Mouse (Mus musculus) liver, embryonic 16.5 days (tissue): ENCODE data around the gene Btbd11. TPM values are rescaled to one million over a fixed set of nuclear protein-coding genes. Genes with fewer than 3 reads are reported as not detected.
"Not testable (repeated sequence)": the region's sequence is repeated elsewhere in the genome, so short reads cannot be mapped to it uniquely, and the experiment has no call there.

Source experiments
- ATAC-seq: fragments of 200-750 bp; cut with Nextera tagmentation; 2 replicates; pipeline ENCODE4 v1.8.0; 2017; ENCODE audit warnings: low read depth, mild to moderate bottlenecking, moderate number of reproducible peaks, moderate library complexity
- H3K27ac ChIP-seq: fragments of 300-500 bp; sonication (generic); 2 replicates; pipeline ENCODE4 v1.5.1; 2014; ENCODE audit warnings: mild to moderate bottlenecking, low read length
- H3K27me3 ChIP-seq: fragments of 300-500 bp; sonication (generic); 2 replicates; pipeline ENCODE4 v1.6.1; 2014; ENCODE audit warnings: low read depth, low read length, mixed read lengths; ENCODE audit not compliant: control insufficient read depth, insufficient read depth
- H3K36me3 ChIP-seq: fragments of 300-500 bp; sonication (generic); 2 replicates; pipeline ENCODE4 v1.6.1; 2014; ENCODE audit warnings: mild to moderate bottlenecking; ENCODE audit not compliant: control insufficient read depth, insufficient read depth
- H3K4me1 ChIP-seq: fragments of 300-500 bp; sonication (generic); 2 replicates; pipeline ENCODE4 v1.6.1; 2014; ENCODE audit warnings: low read depth, low read length, mixed read lengths; ENCODE audit not compliant: control insufficient read depth
- H3K4me2 ChIP-seq: fragments of 300-500 bp; sonication (generic); 2 replicates; pipeline ENCODE4 v1.6.1; 2014; ENCODE audit warnings: low read depth, low read length, mixed read lengths
- H3K4me3 ChIP-seq: fragments of 300-500 bp; sonication (generic); 2 replicates; pipeline ENCODE4 v1.5.1; 2014; ENCODE audit warnings: low read depth, mild to moderate bottlenecking, low read length
- H3K9ac ChIP-seq: fragments of 300-500 bp; sonication (generic); 2 replicates; pipeline ENCODE4 v1.6.1; 2014; ENCODE audit warnings: low read depth, low read length
- H3K9me3 ChIP-seq: fragments of 300-500 bp; sonication (generic); replicated peaks from 2 replicates; pipeline ENCODE4 v1.6.1; 2016; ENCODE audit warnings: low read length; ENCODE audit not compliant: control insufficient read depth
- WGBS: fragments of 180-500 bp; shearing (Covaris S2); extraction: QIAGEN DNeasy Blood & Tissue Kit; methylation state at CpG from one replicate; pipeline ENCODE4 v1.1.7; 2014; ENCODE audit not compliant: insufficient replicate concordance; 5-methylcytosine and 5-hydroxymethylcytosine counted together
- polyA plus RNA-seq: library from polyadenylated mRNA; unstranded; fragments of >200 nt; fragmentation: Nextera tagmentation; extraction: Ambion mirVana; gene quantifications from 2 replicates; pipeline ENCODE4 v1.2.1, GENCODE M21; 2015

Gene Btbd11
- polyA plus RNA-seq, 1 experiment from 2014 or later, result 0.31 TPM

DNA sequence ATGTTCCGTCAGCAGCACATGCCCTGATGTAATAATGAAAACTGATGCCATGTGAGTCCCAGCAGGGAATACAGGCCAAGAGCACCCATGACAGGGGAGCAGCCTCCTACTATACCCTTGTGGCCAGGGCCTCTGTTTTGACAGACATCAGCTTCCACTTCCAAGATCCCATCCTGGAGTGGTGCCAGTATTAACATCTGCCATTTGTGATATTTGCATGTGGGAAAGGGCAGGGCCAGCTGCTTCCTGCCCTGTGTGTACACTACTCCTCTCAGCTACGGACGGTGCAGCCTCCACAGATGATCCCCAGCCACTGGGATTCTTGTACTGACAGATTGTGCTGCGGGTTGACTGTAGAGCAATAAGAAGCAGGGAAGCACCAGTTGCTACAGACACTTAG, 269.3 kb downstream of the Btbd11 start:
- Histone ChIP-seq H3K36me3 (no peaks in the 10 kb centered on the region), H3K9ac (no peak overlapping the region), H3K4me3 (no peak overlapping the region), H3K27me3 (no peaks in the 10 kb centered on the region), H3K4me2 (no peak overlapping the region), H3K9me3 (no peaks in the 10 kb centered on the region), H3K27ac (no peak overlapping the region), H3K4me1 (no peaks in the 10 kb centered on the region)
- ATAC-seq, result no peak
- 42% methylated on average over 4 of the region's 4 CpGs for WGBS

DNA sequence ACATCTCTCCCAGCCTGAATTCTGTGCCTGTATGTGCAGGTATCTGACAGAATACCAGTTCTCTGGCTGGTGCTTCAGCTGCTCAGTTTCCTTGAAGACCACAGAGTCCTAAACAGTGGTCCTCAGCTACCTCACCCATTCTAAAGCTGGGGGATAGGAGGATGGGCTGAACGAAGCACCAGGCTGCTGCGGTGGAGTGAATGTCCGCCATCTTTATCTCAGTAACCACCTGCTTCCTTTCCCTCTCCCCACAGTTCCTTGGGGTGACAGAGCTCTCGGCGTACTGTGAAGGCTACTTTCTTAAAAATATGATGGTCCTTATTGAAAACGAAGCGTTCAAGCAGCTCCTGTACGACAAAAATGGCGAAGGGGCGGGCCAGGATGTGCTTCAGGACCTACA, 271.3 kb downstream of the Btbd11 start:
- no peak overlapping the region for H3K9ac ChIP-seq
- H3K9me3 ChIP-seq, result no peaks in the 10 kb centered on the region
- H3K36me3 ChIP-seq, result no peaks in the 10 kb centered on the region
- ATAC-seq, result no peak
- no peaks in the 10 kb centered on the region for H3K27me3 ChIP-seq
- WGBS, result 33% methylated on average over 10 of the region's 10 CpGs
- H3K4me3 ChIP-seq, result no peak overlapping the region
- no peak overlapping the region for H3K4me2 ChIP-seq
- H3K4me1 ChIP-seq, result no peaks in the 10 kb centered on the region
- H3K27ac ChIP-seq, result no peak overlapping the region

DNA sequence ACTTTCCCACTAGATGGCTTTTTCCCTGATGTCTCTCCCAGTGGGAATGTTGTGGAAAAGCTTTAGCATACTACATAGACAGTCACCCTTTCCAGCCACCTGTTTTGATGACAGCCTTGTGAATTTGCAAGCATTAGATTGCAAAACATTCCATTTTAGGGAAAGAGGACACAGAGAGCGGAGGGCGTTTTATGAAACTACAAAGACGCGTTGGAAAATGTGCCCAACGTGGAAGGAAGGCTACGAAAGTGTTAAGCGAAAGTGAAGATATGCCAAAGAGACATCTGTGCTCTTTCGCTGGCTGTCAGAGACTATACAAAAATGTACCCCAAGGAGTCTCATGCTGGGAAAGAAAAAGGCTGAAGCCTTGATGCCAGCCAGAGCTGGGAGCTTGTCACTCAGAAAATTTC, 286.9 kb downstream of the Btbd11 start:
- Histone ChIP-seq H3K27ac (no peak overlapping the region), H3K4me3 (no peak overlapping the region), H3K36me3 (no peaks in the 10 kb centered on the region), H3K4me2 (no peak overlapping the region), H3K9me3 (no peaks in the 10 kb centered on the region), H3K9ac (no peak overlapping the region), H3K27me3 (no peaks in the 10 kb centered on the region), H3K4me1 (no peaks in the 10 kb centered on the region)
- ATAC-seq, result no peak
- 72% methylated on average over 8 of the region's 8 CpGs for WGBS

DNA sequence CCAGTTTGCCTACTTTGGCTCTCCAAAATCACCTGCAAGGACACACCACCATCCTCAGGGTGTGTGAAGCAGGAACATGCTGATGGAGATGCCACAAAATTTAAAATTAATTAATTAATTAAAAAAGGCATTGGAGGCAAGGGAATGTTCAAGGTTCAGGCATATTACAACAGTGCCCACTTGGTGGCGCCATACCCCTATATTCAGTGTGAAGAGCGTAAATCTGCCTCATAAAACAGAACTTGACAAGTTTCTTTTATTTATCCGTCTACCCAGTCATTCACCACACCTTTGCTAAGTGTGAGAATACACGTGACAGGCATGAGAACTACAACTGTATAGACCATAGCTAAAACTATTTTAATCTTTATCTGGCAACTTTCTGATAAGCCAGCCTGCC, 292.0 kb downstream of the Btbd11 start:
- Histone ChIP-seq H3K4me1 (no peaks in the 10 kb centered on the region), H3K27me3 (no peaks in the 10 kb centered on the region), H3K4me2 (no peak overlapping the region), H3K36me3 (no peaks in the 10 kb centered on the region), H3K9ac (no peak overlapping the region), H3K9me3 (no peaks in the 10 kb centered on the region), H3K27ac (no peak overlapping the region), H3K4me3 (no peak overlapping the region)
- ATAC-seq, result no peak
- 16% methylated on average over 4 of the region's 4 CpGs for WGBS

DNA sequence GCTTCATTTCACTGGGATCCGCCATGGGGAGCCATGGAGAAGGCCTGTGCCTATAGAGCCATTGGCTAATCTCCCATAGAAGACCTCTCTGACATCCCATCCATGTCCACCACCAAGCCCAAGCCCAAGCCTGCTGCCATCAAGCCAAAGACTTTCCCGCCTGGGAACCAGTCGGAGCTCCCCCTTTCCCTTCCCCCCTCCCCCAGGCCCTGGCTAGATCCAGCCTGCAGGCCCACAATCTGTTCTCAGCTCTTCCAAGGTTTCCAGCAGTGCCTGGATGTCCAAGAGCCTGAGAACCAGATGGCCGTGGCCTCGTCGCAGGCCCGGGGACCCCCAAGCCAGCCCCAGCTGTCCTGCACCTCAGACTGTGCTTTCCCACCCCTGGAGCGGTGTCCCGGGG, 295.8 kb downstream of the Btbd11 start:
- WGBS, result 79% methylated on average over 9 of the region's 9 CpGs
- no peaks in the 10 kb centered on the region for H3K36me3 ChIP-seq
- no peak for ATAC-seq

DNA sequence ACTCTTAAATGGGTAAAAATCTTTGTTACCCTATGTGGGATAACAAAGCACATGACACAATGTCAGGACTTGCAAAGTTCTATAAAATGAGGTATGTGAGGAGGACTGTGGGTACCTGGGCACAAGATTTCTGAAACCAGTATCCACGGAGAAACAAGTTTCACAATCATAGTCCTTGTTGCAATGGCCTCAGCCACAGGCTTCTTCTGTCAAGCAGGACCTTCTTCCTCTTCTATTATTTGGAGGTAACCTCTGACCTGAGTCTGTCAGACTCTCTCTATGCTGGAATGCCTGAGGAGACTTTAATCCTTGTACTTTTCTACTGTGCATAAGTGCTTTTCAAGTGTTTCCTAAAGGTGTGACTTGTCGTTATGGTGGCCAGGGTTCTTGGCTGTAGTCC, 307.8 kb downstream of the Btbd11 start:
- not testable (repeated sequence) for H3K27me3 ChIP-seq, H3K4me1 ChIP-seq, H3K9ac ChIP-seq, H3K9me3 ChIP-seq, H3K4me2 ChIP-seq, H3K4me3 ChIP-seq, ATAC-seq, H3K36me3 ChIP-seq, H3K27ac ChIP-seq
- 33% methylated on average over 2 of the region's 2 CpGs for WGBS

More for the DNA sequence above, 295.8 kb downstream of the Btbd11 start:
- Histone ChIP-seq H3K4me3 (no peak overlapping the region), H3K4me2 (no peak overlapping the region), H3K27ac (no peak overlapping the region), H3K27me3 (no peaks in the 10 kb centered on the region), H3K9ac (no peak overlapping the region), H3K4me1 (no peaks in the 10 kb centered on the region), H3K9me3 (no peaks in the 10 kb centered on the region)

DNA sequence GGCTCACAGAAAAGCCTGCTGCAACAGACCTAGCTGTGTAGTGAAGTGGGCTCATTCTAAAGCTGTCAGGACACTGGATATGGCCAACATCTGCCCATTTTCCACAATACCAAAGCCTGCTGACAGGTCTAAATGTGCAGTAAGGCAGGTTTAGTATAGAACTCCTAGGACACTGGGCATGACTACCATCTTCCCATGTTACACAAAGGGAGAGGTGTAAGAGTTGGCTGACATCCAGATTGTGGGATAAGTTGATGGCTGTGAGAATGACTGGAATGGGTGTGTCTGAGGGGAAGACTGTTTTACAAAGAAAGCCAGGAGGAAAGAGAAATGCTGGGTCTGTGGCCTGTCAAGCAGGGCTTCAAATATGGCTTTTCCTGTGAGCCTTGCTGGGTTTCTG, 313.1 kb downstream of the Btbd11 start:
- no peak overlapping the region for H3K4me2 ChIP-seq
- H3K4me3 ChIP-seq, result no peak overlapping the region
- no peaks in the 10 kb centered on the region for H3K9me3 ChIP-seq
- no peaks in the 10 kb centered on the region for H3K36me3 ChIP-seq
- no peaks in the 10 kb centered on the region for H3K4me1 ChIP-seq
- no peak for ATAC-seq
- no peak overlapping the region for H3K9ac ChIP-seq
- no peak overlapping the region for H3K27ac ChIP-seq
- no peaks in the 10 kb centered on the region for H3K27me3 ChIP-seq

DNA sequence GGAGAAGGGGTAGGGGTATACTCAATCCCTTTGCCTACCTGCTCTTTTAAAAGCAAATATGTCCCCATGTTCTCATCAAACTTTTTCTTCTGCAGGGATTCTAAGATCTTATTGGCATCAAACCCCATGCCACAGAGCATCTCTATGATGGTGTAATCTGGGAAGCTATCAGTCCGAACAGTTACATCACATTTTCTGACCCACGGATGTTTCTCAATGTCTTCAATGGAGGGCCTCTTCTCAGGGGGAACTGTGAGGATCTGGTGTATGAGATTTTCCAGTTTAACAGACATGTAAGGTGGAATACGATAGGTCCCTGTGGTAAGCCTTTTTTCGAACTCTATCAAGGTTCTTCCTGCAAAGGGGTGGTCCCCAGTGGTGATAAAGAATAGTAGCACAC, 323.2 kb downstream of the Btbd11 start:
- WGBS, result 54% methylated on average over 4 of the region's 4 CpGs
- ATAC-seq, H3K4me2 ChIP-seq, H3K36me3 ChIP-seq, H3K27ac ChIP-seq, H3K4me3 ChIP-seq, H3K27me3 ChIP-seq, H3K9me3 ChIP-seq, H3K9ac ChIP-seq, H3K4me1 ChIP-seq: not testable (repeated sequence)
